Mouse (Mus musculus) bone marrow, adult 2 months (tissue): ENCODE measurements around the gene Gtf2ird1. TPM values are rescaled to one million over a fixed set of nuclear protein-coding genes. Genes with fewer than 3 reads are reported as not detected.
"Not testable (repeated sequence)": the region's sequence is repeated elsewhere in the genome, so short reads cannot be mapped to it uniquely, and the experiment has no call there.

ENCODE experiments used
- H3K27ac ChIP-seq: fragments of 200-500 bp; 2 replicates; pipeline ENCODE4 v1.5.1; 2012; ENCODE audit warnings: low read depth, mild to moderate bottlenecking, control low read depth, inconsistent platforms, low read length; ENCODE audit not compliant: control insufficient read depth, poor library complexity, insufficient read depth
- H3K4me1 ChIP-seq: fragments of 200-500 bp; 2 replicates; pipeline ENCODE4 v1.6.1; 2011; ENCODE audit warnings: low read length; ENCODE audit not compliant: control insufficient read depth, insufficient read depth
- H3K4me3 ChIP-seq: fragments of 200-500 bp; replicated peaks from 2 replicates; pipeline ENCODE3; 2011; ENCODE audit warnings: mild to moderate bottlenecking, low read depth, low read length, control low read depth; ENCODE audit not compliant: control insufficient read depth
- CTCF ChIP-seq: fragments of 200-500 bp; IDR thresholded peaks from 2 replicates; pipeline ENCODE4 v1.5.1; 2011; ENCODE audit warnings: low read length, control low read depth; ENCODE audit not compliant: control insufficient read depth, insufficient read depth
- POLR2A ChIP-seq: fragments of 200-500 bp; IDR thresholded peaks from 2 replicates; pipeline ENCODE4 v1.6.1; 2011; ENCODE audit warnings: low read depth, mild to moderate bottlenecking, control low read depth, low read length, borderline replicate concordance; ENCODE audit not compliant: control insufficient read depth
- WGBS: fragments of 180-500 bp; shearing (Covaris S2); methylation state at CpG from one replicate; pipeline ENCODE4 v1.1.7; 2018; 5-methylcytosine and 5-hydroxymethylcytosine counted together
- polyA plus RNA-seq: library from polyadenylated mRNA; stranded (reverse); fragments of >200 nt; gene quantifications from 2 replicates; pipeline ENCODE4 v1.2.4, GENCODE M21; 2011; ENCODE audit warnings: low replicate concordance; ENCODE audit not compliant: missing spikeins, insufficient read depth, insufficient read length

The Gtf2ird1 gene
- polyA plus RNA-seq, 1 experiment: 13.1 TPM

GRCm38 (mm10) chr5:134459096-134459495, 2.6 kb upstream of the Gtf2ird1 start:
- Histone ChIP-seq H3K4me3 (no peak overlapping the region), H3K4me1 (no peaks in the 10 kb centered on the region; the same call in 1 of the 2 replicates), H3K27ac (no peak overlapping the region)
- WGBS: 82% methylated on average over 7 of the region's 7 CpGs
- TF ChIP-seq POLR2A (no peak), CTCF (no peak)

GRCm38 (mm10) chr5:134458416-134458815, 1.9 kb upstream of the Gtf2ird1 start:
- Histone ChIP-seq H3K4me1 (no peaks in the 10 kb centered on the region; the same call in 1 of the 2 replicates), H3K4me3 (no peak overlapping the region), H3K27ac (no peak overlapping the region)
- 23% methylated on average over 3 of the region's 3 CpGs for WGBS
- TF ChIP-seq CTCF (no peak), POLR2A (no peak)

GRCm38 (mm10) chr5:134457371-134457770, 855 bp upstream of the Gtf2ird1 start:
- WGBS: 74% methylated on average over 2 of the region's 2 CpGs
- H3K4me3 ChIP-seq: no peak overlapping the region

GRCm38 (mm10) chr5:134455914-134456423, 547 bp downstream of the Gtf2ird1 start:
- Histone ChIP-seq H3K4me3 (peak overlapping the region; percentile 65), H3K4me1 (peaks cover 2% of the 10 kb centered on the region; the same call in 1 of the 2 replicates), H3K27ac (no peak overlapping the region)
- WGBS: 1% methylated on average over 17 of the region's 17 CpGs
- no peak for TF ChIP-seq CTCF

More at GRCm38 (mm10) chr5:134457371-134457770, 855 bp upstream of the Gtf2ird1 start:
- TF ChIP-seq POLR2A (no peak), CTCF (no peak)
- no peaks in the 10 kb centered on the region; the same call in 1 of the 2 replicates for H3K4me1 ChIP-seq
- H3K27ac ChIP-seq: no peak overlapping the region

- Histone ChIP-seq H3K27ac (no peak overlapping the region), H3K4me3 (peak overlapping the region; percentile 38), H3K4me1 (peaks cover 2% of the 10 kb centered on the region; the same call in 1 of the 2 replicates)
- TF ChIP-seq CTCF (no peak), POLR2A (no peak)
- WGBS: 2% methylated on average over 21 of the region's 21 CpGs
Observed at GRCm38 (mm10) chr5:134455186-134455895, 1.2 kb downstream of the Gtf2ird1 start.

- 49% methylated on average over 9 of the region's 9 CpGs for whole genome bisulfite sequencing
- H3K4me1 ChIP-seq: peaks cover 2% of the 10 kb centered on the region; the same call in 1 of the 2 replicates
- no peak overlapping the region for H3K4me3 ChIP-seq
- TF ChIP-seq POLR2A (no peak), CTCF (no peak)
- H3K27ac ChIP-seq: no peak overlapping the region
Observed at GRCm38 (mm10) chr5:134454421-134454820, 2.1 kb downstream of the Gtf2ird1 start.

- Histone ChIP-seq H3K4me1 (peaks cover 2% of the 10 kb centered on the region; the same call in 1 of the 2 replicates), H3K4me3 (no peak overlapping the region), H3K27ac (no peak overlapping the region)
- 34% methylated on average over 1 of the region's 1 CpGs for WGBS
- no peak for TF ChIP-seq POLR2A
- TF ChIP-seq CTCF: no peak
Observed at GRCm38 (mm10) chr5:134453577-134453976, 2.9 kb downstream of the Gtf2ird1 start.

GRCm38 (mm10) chr5:134446755-134447154, 9.8 kb downstream of the Gtf2ird1 start:
- H3K4me1 ChIP-seq, H3K4me3 ChIP-seq, H3K27ac ChIP-seq: not testable (repeated sequence)
- WGBS: 82% methylated on average over 4 of the region's 4 CpGs
